Mouse (Mus musculus) MEL (cell line): ENCODE measurements around the gene Bicdl1. TPM values are rescaled to one million over a fixed set of nuclear protein-coding genes. Genes with fewer than 3 reads are reported as not detected.

Source experiments
- DNase-seq: peaks from one replicate; pipeline ENCODE4 v3.0.0; 2011; ENCODE audit warnings: low read depth, low spot score
- H3K27ac ChIP-seq: 2 replicates; pipeline ENCODE4 v1.5.1; 2012; ENCODE audit warnings: low read depth, mild to moderate bottlenecking, control low read depth, low read length, moderate library complexity; ENCODE audit not compliant: control insufficient read depth
- H3K27me3 ChIP-seq, 2 experiments: fragments of 150-350 bp in 1 of 2; sonication (generic) in 1 of 2; 2 replicates each; pipeline ENCODE4 v1.6.1; 2012; ENCODE audit warnings: low read length in 2 of 2, mild to moderate bottlenecking in 2 of 2, improper control_type of control experiment in 1 of 2, moderate library complexity in 1 of 2; ENCODE audit not compliant: insufficient read depth in 2 of 2, control insufficient read depth in 1 of 2
- H3K36me3 ChIP-seq, 2 experiments: 2 replicates each; pipeline ENCODE4 v1.6.1; 2012 to 2014; ENCODE audit warnings: low read length in 2 of 2, improper control_type of control experiment in 1 of 2, inconsistent platforms in 1 of 2, mild to moderate bottlenecking in 1 of 2; ENCODE audit not compliant: insufficient read depth in 2 of 2, control insufficient read depth in 1 of 2
- H3K4me1 ChIP-seq, 2 experiments: fragments of 150-350 bp in 1 of 2; sonication (generic) in 1 of 2; 2 replicates each; pipeline ENCODE4 v1.6.1; 2012; ENCODE audit warnings: low read length in 2 of 2, improper control_type of control experiment in 1 of 2, mild to moderate bottlenecking in 1 of 2; ENCODE audit not compliant: insufficient read depth in 2 of 2, control insufficient read depth in 1 of 2
- H3K4me3 ChIP-seq, 2 experiments: fragments of 150-350 bp in 1 of 2; sonication (generic) in 1 of 2; 2 replicates each; pipeline ENCODE4 v1.5.1; 2012; ENCODE audit warnings: low read depth in 2 of 2, low read length in 2 of 2, mild to moderate bottlenecking in 2 of 2, moderate library complexity in 2 of 2, control low read depth in 1 of 2, improper control_type of control experiment in 1 of 2; ENCODE audit not compliant: control insufficient read depth in 1 of 2, insufficient read depth in 1 of 2
- H3K79me2 ChIP-seq: 2 replicates; pipeline ENCODE4 v1.6.1; 2012; ENCODE audit warnings: mild to moderate bottlenecking, low read length, moderate library complexity; ENCODE audit not compliant: control insufficient read depth, poor library complexity, insufficient read depth
- H3K9ac ChIP-seq: 2 replicates; pipeline ENCODE4 v1.6.1; 2012; ENCODE audit warnings: low read depth, mild to moderate bottlenecking, control low read depth, low read length, moderate library complexity; ENCODE audit not compliant: control insufficient read depth, poor library complexity, severe bottlenecking
- H3K9me3 ChIP-seq: fragments of 150-350 bp; sonication (generic); replicated peaks from 2 replicates; pipeline ENCODE4 v1.6.1; 2012; ENCODE audit warnings: mild to moderate bottlenecking, low read length, improper control_type of control experiment, moderate library complexity; ENCODE audit not compliant: insufficient read depth
- CHD1 ChIP-seq: IDR thresholded peaks from 2 replicates; pipeline ENCODE4 v1.6.1; 2012; ENCODE audit warnings: low read depth, mild to moderate bottlenecking, inconsistent platforms, low read length, improper control_type of control experiment
- CHD2 ChIP-seq: IDR thresholded peaks from 2 replicates; pipeline ENCODE4 v1.6.1; 2011; ENCODE audit warnings: low read length, improper control_type of control experiment
- EP300 ChIP-seq, 2 experiments: IDR thresholded peaks; 2 replicates each; pipeline ENCODE4 v1.6.1; 2011; ENCODE audit warnings: improper control_type of control experiment in 2 of 2, low read length in 2 of 2, low read depth in 1 of 2, mild to moderate bottlenecking in 1 of 2
- ETS1 ChIP-seq: IDR thresholded peaks from 2 replicates; pipeline ENCODE4 v1.6.1; 2012; ENCODE audit warnings: low read depth, mild to moderate bottlenecking, inconsistent platforms, low read length, improper control_type of control experiment, moderate library complexity
- GATA1 ChIP-seq: IDR thresholded peaks from 2 replicates; pipeline ENCODE4 v1.6.1; 2011; ENCODE audit warnings: low read depth, low read length, improper control_type of control experiment
- KAT2A ChIP-seq: conservative IDR thresholded peaks from 2 replicates; pipeline ENCODE4 v1.6.1; 2012; ENCODE audit warnings: low read depth, low read length, improper control_type of control experiment, inconsistent platforms
- MAZ ChIP-seq: IDR thresholded peaks from 2 replicates; pipeline ENCODE4 v1.6.1; 2012; ENCODE audit warnings: low read depth, mild to moderate bottlenecking, inconsistent platforms, low read length, improper control_type of control experiment
- MYC ChIP-seq: IDR thresholded peaks from 2 replicates; pipeline ENCODE4 v1.6.1; 2011; ENCODE audit warnings: low read depth, mild to moderate bottlenecking, low read length, improper control_type of control experiment, moderate library complexity
- POLR2AphosphoS5 ChIP-seq: IDR thresholded peaks from 2 replicates; pipeline ENCODE4 v1.6.1; 2012; ENCODE audit warnings: low read depth, borderline replicate concordance, mild to moderate bottlenecking, inconsistent platforms, low read length, moderate library complexity, mixed read lengths
- RAD21 ChIP-seq: IDR thresholded peaks from 2 replicates; pipeline ENCODE4 v1.6.1; 2011; ENCODE audit warnings: mild to moderate bottlenecking, low read depth, low read length, improper control_type of control experiment
- SIN3A ChIP-seq: IDR thresholded peaks from 2 replicates; pipeline ENCODE4 v1.6.1; 2012; ENCODE audit warnings: low read length, improper control_type of control experiment, inconsistent platforms
- SMC3 ChIP-seq: IDR thresholded peaks from 2 replicates; pipeline ENCODE4 v1.6.1; 2011; ENCODE audit warnings: low read depth, low read length, improper control_type of control experiment
- TAL1 ChIP-seq: IDR thresholded peaks from 2 replicates; pipeline ENCODE4 v1.6.1; 2012; ENCODE audit warnings: mild to moderate bottlenecking, inconsistent platforms, low read length, moderate library complexity, mixed read lengths
- ZC3H11A ChIP-seq: IDR thresholded peaks from 2 replicates; pipeline ENCODE4 v1.6.1; 2012; ENCODE audit warnings: low read depth, mild to moderate bottlenecking, inconsistent platforms, low read length, improper control_type of control experiment
- ZKSCAN1 ChIP-seq: IDR thresholded peaks from 2 replicates; pipeline ENCODE4 v1.6.1; 2012; ENCODE audit warnings: low read depth, mild to moderate bottlenecking, inconsistent platforms, low read length, improper control_type of control experiment, moderate library complexity
- ZMIZ1 ChIP-seq: IDR thresholded peaks from 2 replicates; pipeline ENCODE4 v1.6.1; 2012; ENCODE audit warnings: low read depth, mild to moderate bottlenecking, inconsistent platforms, low read length, improper control_type of control experiment, moderate library complexity
- polyA plus RNA-seq, 2 experiments: library from polyadenylated mRNA; stranded (reverse) in 1 of 2; unstranded in 1 of 2; fragments of >175 nt in 1 of 2; fragments of >200 nt in 1 of 2; gene quantifications; 2 replicates each; pipeline versions ENCODE4 v1.2.1 to v1.2.4; 2012; ENCODE audit warnings: low replicate concordance in 2 of 2, low read depth in 1 of 2; ENCODE audit not compliant: insufficient read length in 2 of 2, insufficient read depth in 1 of 2, missing spikeins in 1 of 2
- total RNA-seq: library from RNA; depleted of rRNA; stranded (reverse); fragments of 300-350 nt; gene quantifications from 2 replicates; pipeline ENCODE4 v1.2.3, GENCODE M21; 2012; rRNA removed

Bicdl1 gene
- total and polyA plus RNA-seq, 3 experiments: 3.5 to 13.4 TPM; not detected in 1

GRCm38 (mm10) chr5:115603561-115603960 is 127.9 kb downstream of the Bicdl1 start:
- no peak for TF ChIP-seq TAL1
- TF ChIP-seq SIN3A: no peak
- no peak for TF ChIP-seq ETS1
- no peak for TF ChIP-seq ZKSCAN1
- TF ChIP-seq ZMIZ1: no peak
- TF ChIP-seq POLR2AphosphoS5: no peak
- no peak for TF ChIP-seq EP300 (IDR thresholded peaks at IDR 0.05; ENCODE audit: low read depth in 1 of 2, low read length in 2 of 2)
- TF ChIP-seq CHD1: no peak
- no peak for TF ChIP-seq SMC3
- TF ChIP-seq ZC3H11A: no peak
- no peak for TF ChIP-seq KAT2A
- TF ChIP-seq CHD2: no peak
- no peak for TF ChIP-seq GATA1
- no peak for TF ChIP-seq RAD21
- no peak for TF ChIP-seq MAZ
- TF ChIP-seq MYC: no peak
- TF ChIP-seq, all 39 proteins: peak for 0
- Histone ChIP-seq H3K4me1 (no peaks in the 10 kb centered on the region), H3K79me2 (no peaks in the 10 kb centered on the region), H3K9ac (no peak overlapping the region), H3K27me3 (no peaks in the 10 kb centered on the region), H3K9me3 (no peaks in the 10 kb centered on the region), H3K27ac (no peak overlapping the region), H3K4me3 (no peak overlapping the region), H3K36me3 (peaks cover 0 to 23% of the 10 kb centered on the region in 2 experiments; a peak in 2 of 4 replicates)
- no peak for DNase-seq

Other genes starting within 250 kb of the Bicdl1 start
- gene Sirt4, start 246.9 kb downstream of the Bicdl1 start, total RNA-seq: 7.6 and 9.2 TPM in 2 replicates
- 10 to 100 TPM in 1 of 2 experiments, not detected in 1; 10.3 TPM for gene Sirt4, start 246.9 kb downstream of the Bicdl1 start, polyA plus RNA-seq
- gene Pxn, start 224.9 kb downstream of the Bicdl1 start, total RNA-seq: 12.7 and 15.2 TPM in 2 replicates
- 100 to 1,000 TPM in 1 of 2 experiments, 10 to 100 TPM in 1; 29.2 to 167 TPM for gene Pxn, start 224.9 kb downstream of the Bicdl1 start, polyA plus RNA-seq
- 2,878 and 3,028 TPM in 2 replicates for gene Rplp0, start 172.2 kb downstream of the Bicdl1 start, total RNA-seq
- 1,000 to 10,000 TPM; 3,294 to 4,164 TPM for gene Rplp0, start 172.2 kb downstream of the Bicdl1 start, polyA plus RNA-seq
- gene Gcn1l1, start 166.4 kb downstream of the Bicdl1 start, total RNA-seq: 79.7 and 93.8 TPM in 2 replicates
- 100 to 1,000 TPM in 1 of 2 experiments, 10 to 100 TPM in 1; 88.2 to 123 TPM for gene Gcn1l1, start 166.4 kb downstream of the Bicdl1 start, polyA plus RNA-seq
- gene Rab35, start 99.7 kb downstream of the Bicdl1 start, total RNA-seq: 62.1 and 66.9 TPM in 2 replicates
- 100 to 1,000 TPM in 1 of 2 experiments, not detected in 1; 113 TPM for gene Rab35, start 99.7 kb downstream of the Bicdl1 start, polyA plus RNA-seq
- 21.5 and 24.3 TPM in 2 replicates for gene Cit, start 113.7 kb upstream of the Bicdl1 start, total RNA-seq
- 10 to 100 TPM; 24.1 to 32.9 TPM for gene Cit, start 113.7 kb upstream of the Bicdl1 start, polyA plus RNA-seq